Mouse (Mus musculus): Measurements from ENCODE around the gene AU022252. TPM values are rescaled to one million over a fixed set of nuclear protein-coding genes. Genes with fewer than 3 reads are reported as not detected.
A peak's percentile ranks its signal among the peaks of the same experiment; 100 is the strongest.

AU022252 gene
- total and polyA plus RNA-seq, 3 experiments, result 6.4 to 24.8 (median 17.7) TPM

- no peaks in the 10 kb centered on the region for H3K36me3 ChIP-seq (ENCODE audit: control insufficient read depth, insufficient read depth, low read length)
- 72% methylated on average over 5 of the region's 5 CpGs for WGBS
- H3K27me3 ChIP-seq (ENCODE audit: control insufficient read depth, insufficient read depth, low read length), result no peaks in the 10 kb centered on the region
- H3K79me2 ChIP-seq (replicated peaks; ENCODE audit: control insufficient read depth, insufficient read depth, low read length), result no peaks in the 10 kb centered on the region
- H3K4me1 ChIP-seq (ENCODE audit: control insufficient read depth, insufficient read depth, low read length), result no peaks in the 10 kb centered on the region
- no peak for DNase-seq
- no peak overlapping the region for H3K4me3 ChIP-seq
- intact Hi-C loops (cut with DNase I), result loop anchor here (2.0 kb wide), 1 partner anchor 47 kb away; no protein-coding TSS in a partner anchor
- no peak overlapping the region for H3K9ac ChIP-seq (ENCODE audit: low read depth, low read length)
- no peak overlapping the region for H3K27ac ChIP-seq
- TF ChIP-seq EP300 (IDR thresholded peaks at IDR 0.05; ENCODE audit: insufficient read depth, low read depth, low read length) (no peak), CTCF (IDR thresholded peaks at IDR 0.05) (no peak), POLR2A (IDR thresholded peaks at IDR 0.05; ENCODE audit: insufficient read depth, low read depth, low read length) (no peak)
Measured at GRCm38 (mm10) chr4:119157891-119158290, 74.6 kb downstream of the AU022252 start.

GRCm38 (mm10) chr4:119157186-119157585, 75.3 kb downstream of the AU022252 start:
- TF ChIP-seq CTCF (IDR thresholded peaks at IDR 0.05) (peak; percentile 76), EP300 (IDR thresholded peaks at IDR 0.05; ENCODE audit: insufficient read depth, low read depth, low read length) (no peak), POLR2A (IDR thresholded peaks at IDR 0.05; ENCODE audit: insufficient read depth, low read depth, low read length) (no peak)
- Histone ChIP-seq H3K4me3 (no peak overlapping the region), H3K4me1 (ENCODE audit: control insufficient read depth, insufficient read depth, low read length) (no peaks in the 10 kb centered on the region), H3K27ac (no peak overlapping the region), H3K36me3 (ENCODE audit: control insufficient read depth, insufficient read depth, low read length) (no peaks in the 10 kb centered on the region), H3K27me3 (ENCODE audit: control insufficient read depth, insufficient read depth, low read length) (no peaks in the 10 kb centered on the region), H3K9ac (ENCODE audit: low read depth, low read length) (no peak overlapping the region), H3K79me2 (replicated peaks; ENCODE audit: control insufficient read depth, insufficient read depth, low read length) (no peaks in the 10 kb centered on the region)
- DNase-seq, result peak; percentile 35 to 72
- intact Hi-C loops (cut with DNase I), result loop anchor here (2.0 kb wide), 1 partner anchor 48 kb away; no protein-coding TSS in a partner anchor
- WGBS, result 24% methylated on average over 2 of the region's 2 CpGs

Other genes with a start within 250 kb of the AU022252 start
- 10 to 100 TPM in 1 of 2 experiments, 1 to 10 TPM in 1; 8.9 to 18.9 TPM for gene Slc2a1, start 124.0 kb downstream of the AU022252 start, total RNA-seq (2021)
- gene Slc2a1, start 124.0 kb downstream of the AU022252 start, polyA plus RNA-seq (2012; rRNA removed), result 16.6 and 18.1 TPM in 2 replicates
- 10 to 100 TPM; 20.6 to 23.4 TPM for gene Zfp691, start 58.5 kb downstream of the AU022252 start, total RNA-seq (2021)
- 20.6 and 41.2 TPM in 2 replicates for gene Zfp691, start 58.5 kb downstream of the AU022252 start, polyA plus RNA-seq (2012; rRNA removed)
- under 1 TPM in 1 of 2 experiments, not detected in 1; 0.09 TPM for gene Ermap, start 42.7 kb downstream of the AU022252 start, total RNA-seq (2021)
- 0.10 and 0.20 TPM in 2 replicates for gene Ermap, start 42.7 kb downstream of the AU022252 start, polyA plus RNA-seq (2012; rRNA removed)
- 10 to 100 TPM; 13.6 to 17.5 TPM for gene Svbp, start 37.4 kb downstream of the AU022252 start, total RNA-seq (2021)
- 20.3 and 24.5 TPM in 2 replicates for gene Svbp, start 37.4 kb downstream of the AU022252 start, polyA plus RNA-seq (2012; rRNA removed)
- not detected for gene Tmem269, start 14.5 kb downstream of the AU022252 start, total RNA-seq (2021)
- gene Tmem269, start 14.5 kb downstream of the AU022252 start, polyA plus RNA-seq (2012; rRNA removed), result 0.16 and 0.67 TPM in 2 replicates
- 10 to 100 TPM; 10.5 to 10.8 TPM for gene P3h1, start 203 bp upstream of the AU022252 start, total RNA-seq (2021)
- gene P3h1, start 203 bp upstream of the AU022252 start, polyA plus RNA-seq (2012; rRNA removed), result 14.5 and 17.8 TPM in 2 replicates
- not detected for gene Cldn19, start 22.7 kb upstream of the AU022252 start, total RNA-seq (2021)
- 0.37 TPM in 1 of 2 replicates, not detected in the other for gene Cldn19, start 22.7 kb upstream of the AU022252 start, polyA plus RNA-seq (2012; rRNA removed)
- 100 to 1,000 TPM; 773 to 861 TPM for gene Ybx1, start 61.9 kb upstream of the AU022252 start, total RNA-seq (2021)
- gene Ybx1, start 61.9 kb upstream of the AU022252 start, polyA plus RNA-seq (2012; rRNA removed), result 266 and 385 TPM in 2 replicates
- 10 to 100 TPM in 1 of 2 experiments, 1 to 10 TPM in 1; 8.2 to 10.3 TPM for gene Ppih, start 87.8 kb upstream of the AU022252 start, total RNA-seq (2021)
- gene Ppih, start 87.8 kb upstream of the AU022252 start, polyA plus RNA-seq (2012; rRNA removed), result 5.5 and 7.4 TPM in 2 replicates
- gene Ccdc30, start 182.8 kb upstream of the AU022252 start, total RNA-seq (2021), result under 1 TPM in 1 of 2 experiments, not detected in 1; 0.52 TPM
- 0.41 TPM in 1 of 2 replicates, not detected in the other for gene Ccdc30, start 182.8 kb upstream of the AU022252 start, polyA plus RNA-seq (2012; rRNA removed)
- 1 to 10 TPM; 7.8 to 9.2 TPM for gene Ppcs, start 189.7 kb upstream of the AU022252 start, total RNA-seq (2021)
- gene Ppcs, start 189.7 kb upstream of the AU022252 start, polyA plus RNA-seq (2012; rRNA removed), result 10.6 and 11.2 TPM in 2 replicates
- not detected for gene Zmynd12, start 190.1 kb upstream of the AU022252 start, total RNA-seq (2021)
- gene Zmynd12, start 190.1 kb upstream of the AU022252 start, polyA plus RNA-seq (2012; rRNA removed), result 0.74 TPM in 1 of 2 replicates, not detected in the other

Measured in heart, adult 2 months (tissue).